8 mouse cellular contexts compared by ENCODE assay signal in the genomic region with DNA sequence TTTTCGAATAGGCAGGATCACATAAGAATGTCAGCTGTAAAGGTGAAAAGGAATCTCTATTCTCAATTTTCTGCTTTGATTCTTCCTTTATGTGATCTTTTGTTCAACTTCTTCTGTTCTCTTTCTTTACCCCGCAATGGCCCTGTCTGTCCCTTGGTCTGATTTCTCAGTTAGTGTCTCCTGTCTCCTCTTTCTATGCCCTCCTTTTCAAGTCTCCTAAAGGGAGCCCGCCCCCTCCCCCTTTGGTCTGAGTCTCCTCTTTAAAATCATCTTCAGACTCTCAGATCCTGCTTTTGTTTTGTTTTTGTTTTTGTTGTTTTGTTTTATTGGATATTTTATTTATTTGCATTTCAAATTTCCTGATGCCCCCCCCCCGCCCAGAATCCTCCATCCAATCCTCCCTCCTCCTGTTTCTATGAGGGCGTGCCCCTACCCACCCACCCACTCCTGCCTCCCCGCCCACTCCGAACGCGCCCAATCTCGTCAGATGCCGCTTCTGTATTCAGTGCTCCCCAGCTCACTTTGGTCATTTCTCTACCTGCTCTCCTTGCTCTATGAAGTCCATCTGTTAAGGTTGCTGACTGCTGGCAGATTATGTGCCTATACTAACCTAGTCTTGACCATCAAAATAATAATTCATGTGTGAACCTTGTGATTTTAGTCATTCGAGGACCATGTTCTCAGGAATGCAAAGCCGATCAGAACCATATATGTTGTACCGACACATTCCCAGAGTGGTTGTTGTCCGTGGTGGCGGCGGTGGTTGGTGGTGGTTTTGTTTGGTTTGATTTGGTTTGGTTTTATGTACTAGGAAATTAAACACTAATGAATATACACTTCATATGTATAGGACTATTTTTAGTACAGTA.
DNase-seq lines count a peak whose midpoint lies in the region; ATAC-seq and TF ChIP-seq lines count a peak whose summit lies in the region.

No protein-coding gene starts in this region.

- no peak for ATAC-seq in heart, embryonic 14.5 days (ENCODE audit: insufficient number of reproducible peaks, insufficient read depth, low FRiP score, low read depth)
- ATAC-seq in forebrain, embryonic 12.5 days (ENCODE audit: low FRiP score): peak; percentile 75
- no peak for ATAC-seq in limb, embryonic 15.5 days (ENCODE audit: insufficient number of reproducible peaks, low FRiP score, low TSS enrichment, low read depth)

- no peak for TF ChIP-seq POLR2A in heart, adult 2 months (IDR thresholded peaks at IDR 0.05; ENCODE audit: insufficient read depth, low read depth, low read length)
- no peak for TF ChIP-seq POLR2A in brain, embryonic 14.5 days (IDR thresholded peaks at IDR 0.05; ENCODE audit: borderline replicate concordance, extremely low read depth, insufficient read depth, insufficient read length, poor library complexity, severe bottlenecking)

- no peak for TF ChIP-seq EP300 in heart, adult 2 months (IDR thresholded peaks at IDR 0.05; ENCODE audit: insufficient read depth, low read depth, low read length)

- WGBS in heart, embryonic 14.5 days: 35% methylated on average over 17 of the region's 17 CpGs
- 43% methylated on average over 17 of the region's 17 CpGs for WGBS in heart, adult 2 months
- WGBS in forebrain, embryonic 12.5 days: 40% methylated on average over 17 of the region's 17 CpGs
- WGBS in limb, embryonic 15.5 days: 49% methylated on average over 17 of the region's 17 CpGs

- no peaks in the 10 kb centered on the region for H3K79me2 ChIP-seq in heart, adult 2 months (replicated peaks; ENCODE audit: control insufficient read depth, insufficient read depth, low read length)

- H3K4me3 ChIP-seq in heart, embryonic 14.5 days (ENCODE audit: control insufficient read depth in 1 of 2, insufficient read depth in 1 of 2, low read depth in 1 of 2, low read length in 2 of 2): peak overlapping the region in 1 of 2 experiments; percentile 22; a peak in 1 of 4 replicates
- H3K4me3 ChIP-seq in heart, adult 2 months: no peak overlapping the region
- peak overlapping the region; percentile 21 for H3K4me3 ChIP-seq in forebrain, embryonic 12.5 days (replicated peaks)
- H3K4me3 ChIP-seq in limb, embryonic 15.5 days: no peak overlapping the region

- H3K36me3 ChIP-seq in heart, embryonic 14.5 days (ENCODE audit: control insufficient read depth, insufficient read depth, low read length): no peaks in the 10 kb centered on the region
- no peaks in the 10 kb centered on the region for H3K36me3 ChIP-seq in heart, adult 2 months (ENCODE audit: control insufficient read depth, insufficient read depth, low read length)
- no peaks in the 10 kb centered on the region for H3K36me3 ChIP-seq in forebrain, embryonic 12.5 days (replicated peaks)
- H3K36me3 ChIP-seq in limb, embryonic 15.5 days: no peaks in the 10 kb centered on the region

- H3K9me3 ChIP-seq in heart, embryonic 14.5 days (ENCODE audit: control insufficient read depth, low read length): no peaks in the 10 kb centered on the region
- H3K9me3 ChIP-seq in forebrain, embryonic 12.5 days: no peaks in the 10 kb centered on the region
- no peaks in the 10 kb centered on the region for H3K9me3 ChIP-seq in limb, embryonic 15.5 days

- no peak for TF ChIP-seq CTCF in heart, adult 2 months (IDR thresholded peaks at IDR 0.05)
- TF ChIP-seq CTCF in brain, embryonic 14.5 days (IDR thresholded peaks at IDR 0.05; ENCODE audit: borderline replicate concordance, extremely low read depth, insufficient read depth, insufficient read length): no peak

- no peaks in the 10 kb centered on the region for H3K27me3 ChIP-seq in heart, embryonic 14.5 days (ENCODE audit: control insufficient read depth, insufficient read depth, low read length)
- no peaks in the 10 kb centered on the region for H3K27me3 ChIP-seq in heart, adult 2 months (ENCODE audit: control insufficient read depth, insufficient read depth, low read length)
- no peaks in the 10 kb centered on the region for H3K27me3 ChIP-seq in forebrain, embryonic 12.5 days
- H3K27me3 ChIP-seq in limb, embryonic 15.5 days: no peaks in the 10 kb centered on the region

- no peaks in the 10 kb centered on the region for H3K4me1 ChIP-seq in heart, embryonic 14.5 days (ENCODE audit: control insufficient read depth in 2 of 2, insufficient read depth in 2 of 2, low read length in 2 of 2)
- H3K4me1 ChIP-seq in heart, adult 2 months (ENCODE audit: control insufficient read depth, insufficient read depth, low read length): no peaks in the 10 kb centered on the region
- 0 out of 2 replicates have a peak, but pooled peaks cover 2% of the 10 kb centered on the region for H3K4me1 ChIP-seq in forebrain, embryonic 12.5 days
- no peaks in the 10 kb centered on the region for H3K4me1 ChIP-seq in limb, embryonic 15.5 days

- peak overlapping the region; percentile 57 for H3K4me2 ChIP-seq in heart, embryonic 14.5 days (ENCODE audit: low read length)
- H3K4me2 ChIP-seq in forebrain, embryonic 12.5 days: peak overlapping the region; percentile 48
- 0 out of 2 replicates have a peak overlapping the region, but pooled peaks have one; percentile 5 for H3K4me2 ChIP-seq in limb, embryonic 15.5 days

- H3K9ac ChIP-seq in heart, embryonic 14.5 days (ENCODE audit: low read length): 0 out of 2 replicates have a peak overlapping the region, but pooled peaks have one; percentile 21
- H3K9ac ChIP-seq in heart, adult 2 months (ENCODE audit: low read depth, low read length): no peak overlapping the region
- H3K9ac ChIP-seq in forebrain, embryonic 12.5 days: no peak overlapping the region
- no peak overlapping the region for H3K9ac ChIP-seq in limb, embryonic 15.5 days

- intact Hi-C loops in heart, adult 2 months (cut with DNase I): loop anchor here (1.0 to 5.0 kb wide), 4 partner anchors 37 to 232 kb away; no protein-coding TSS in a partner anchor

- no peak overlapping the region for H3K27ac ChIP-seq in heart, embryonic 14.5 days (replicated peaks in 1 of 2; ENCODE audit: control insufficient read depth in 1 of 2, insufficient read depth in 1 of 2, low read depth in 2 of 2, low read length in 2 of 2)
- H3K27ac ChIP-seq in heart, adult 2 months: no peak overlapping the region
- H3K27ac ChIP-seq in forebrain, embryonic 12.5 days: no peak overlapping the region
- H3K27ac ChIP-seq in limb, embryonic 15.5 days: no peak overlapping the region

- no peak for DNase-seq in heart, adult 2 months
- DNase-seq in brain, embryonic 14.5 days (ENCODE audit: low read depth): peak; percentile 8
- DNase-seq in urinary bladder, postnatal 10 days (ENCODE audit: low spot score): no peak
- DNase-seq in testis, postnatal 14 days (ENCODE audit: low spot score): no peak
- DNase-seq in thymus, postnatal 10 days (ENCODE audit: low spot score in 2 of 2): no peak

Comparison
In these comparisons a context has a peak if more than half of its experiments do, and no peak if none do; other contexts are left out.
1. H3K4me2 ChIP-seq: peak in every context shown above with its lines; median percentile 57 in heart, embryonic 14.5 days; 48 in forebrain, embryonic 12.5 days; 5 in limb, embryonic 15.5 days.